Mouse (Mus musculus): ENCODE data around the gene AI987944. TPM values are rescaled to one million over a fixed set of nuclear protein-coding genes. Genes with fewer than 3 reads are reported as not detected.

Gene AI987944
- 10 to 100 TPM; 10.3 to 13.0 TPM for total RNA-seq (2021)
- long read RNA-seq, experiment 1, transcript AI987944-202 (5 exons, 2,071 nt) = major isoform, 13 of 17 reads
- long read RNA-seq, experiment 1, partial matches to known transcripts = 1 of 17 reads
- long read RNA-seq, experiment 1, other reads (novel, unspliced or antisense) = 1 of 17 reads
- long read RNA-seq, experiment 2, partial matches to known transcripts = 0 of 9 reads
- long read RNA-seq, experiment 2, other reads (novel, unspliced or antisense) = 2 of 9 reads

- DNase-seq = peak; percentile 87
These were observed at the start of gene AI987944 for GRCm38 (mm10) chr7:41393048-41393971. TSS of gene AI987944 (minus strand) at chr7:41393379.

GRCm38 (mm10) chr7:41394130-41394529, 951 bp upstream of the AI987944 start:
- DNase-seq = no peak

Other genes with a start within 250 kb of the AI987944 start
- gene Gm5592, start 239.5 kb downstream of the AI987944 start, total RNA-seq (2021) = not detected
- under 1 TPM; 0.15 to 0.18 TPM for gene Vmn2r57, start 55.3 kb upstream of the AI987944 start, total RNA-seq (2021)
- gene Gm20449, start 106.0 kb upstream of the AI987944 start, total RNA-seq (2021) = under 1 TPM in 1 of 2 experiments, not detected in 1; 0.15 TPM
- 10 to 100 TPM in 1 of 2 experiments, 1 to 10 TPM in 1; 8.6 to 12.1 TPM for gene AW146154, start 106.5 kb upstream of the AI987944 start, total RNA-seq (2021)
- under 1 TPM in 1 of 2 experiments, not detected in 1; 0.27 TPM for gene Gm6871, start 180.3 kb upstream of the AI987944 start, total RNA-seq (2021)
- gene 2610021A01Rik, start 205.9 kb upstream of the AI987944 start, total RNA-seq (2021) = 10 to 100 TPM; 13.4 to 19.7 TPM
- gene Zfp788, start 239.8 kb upstream of the AI987944 start, total RNA-seq (2021) = 10 to 100 TPM in 1 of 2 experiments, 1 to 10 TPM in 1; 9.8 to 13.5 TPM